Mouse (Mus musculus) induced T-regulatory cell, adult 2 months (primary cell): ENCODE measurements around the gene Dpy19l1.

Source experiments
- DNase-seq: peaks from one replicate; pipeline ENCODE4 v3.0.0-alpha.2; 2012; ENCODE audit warnings: low read depth

Gene Dpy19l1

GRCm38 (mm10) chr9:24470166-24470565 is 32.8 kb downstream of the Dpy19l1 start:
- DNase-seq, result no peak

- DNase-seq, result no peak
These were observed 35.8 kb downstream of the Dpy19l1 start for GRCm38 (mm10) chr9:24467186-24467585.

- no peak for DNase-seq
These were observed 36.3 kb downstream of the Dpy19l1 start for GRCm38 (mm10) chr9:24466649-24467048.

DNA sequence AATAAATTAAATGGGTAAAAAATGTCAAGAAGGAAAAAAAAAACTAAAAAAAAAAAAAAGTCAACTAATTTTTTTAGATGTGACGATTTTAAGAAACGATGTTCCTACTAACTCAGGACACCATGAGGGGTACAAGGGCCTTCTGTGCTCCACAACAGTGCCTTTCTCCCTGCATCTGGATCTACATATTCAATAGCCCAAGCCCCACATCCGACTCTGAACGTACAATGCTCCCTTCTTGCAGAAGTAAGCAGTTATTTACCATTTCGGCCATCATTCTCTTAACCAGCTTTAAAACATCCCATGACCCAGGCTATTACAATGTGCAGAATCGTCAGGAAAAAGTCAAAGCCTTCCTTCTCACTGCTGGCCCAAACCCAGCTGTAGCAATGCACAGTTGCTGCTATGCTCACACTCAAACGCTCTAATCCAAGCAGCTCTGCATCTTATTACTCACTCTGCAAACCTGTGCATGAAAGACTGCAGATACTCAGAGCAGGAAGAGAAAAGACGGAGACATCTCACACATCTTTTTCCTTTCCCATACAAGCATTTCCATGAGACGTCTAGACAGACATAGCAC is 41.5 kb downstream of the Dpy19l1 start:
- DNase-seq, result no peak

DNA sequence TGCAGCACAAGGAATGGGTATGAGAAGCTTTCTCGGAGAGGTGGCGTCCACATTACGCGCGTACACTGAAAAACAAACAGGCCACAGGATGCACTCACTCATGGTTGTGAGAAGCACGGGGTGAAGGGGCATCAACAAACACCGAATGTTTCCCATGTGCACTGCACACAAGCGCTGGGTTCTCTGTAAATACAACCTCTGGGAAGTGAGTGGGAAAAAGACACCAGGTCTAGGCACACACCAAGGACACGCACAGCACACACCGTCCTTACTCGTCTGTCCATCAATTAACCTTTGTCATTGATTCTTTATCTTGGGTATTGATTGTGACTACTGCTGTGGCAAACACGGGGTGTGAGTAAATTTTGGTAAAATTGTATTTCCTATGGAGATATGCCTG is 49.1 kb downstream of the Dpy19l1 start:
- no peak for DNase-seq

DNA sequence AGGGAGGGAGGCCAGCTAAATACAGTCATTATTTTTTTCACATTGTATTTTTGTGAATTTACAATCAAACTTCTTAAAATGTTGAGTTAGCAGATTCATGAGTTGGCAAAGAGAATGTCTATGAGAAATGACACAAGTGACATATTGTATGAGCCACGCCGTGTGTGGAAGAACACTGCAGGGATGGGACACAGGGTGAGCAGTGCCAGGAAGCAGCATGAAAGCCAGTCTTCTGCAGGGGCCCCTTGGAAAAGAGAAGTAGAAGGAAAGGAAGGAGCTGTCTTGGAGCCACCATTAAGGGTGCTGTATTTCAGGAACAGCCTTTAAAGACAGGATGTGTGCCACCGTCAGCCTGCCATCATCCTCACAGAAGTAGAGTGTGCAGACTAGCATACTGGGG is 52.0 kb downstream of the Dpy19l1 start:
- DNase-seq, result no peak

GRCm38 (mm10) chr9:24450524-24450923 is 52.4 kb downstream of the Dpy19l1 start:
- DNase-seq, result no peak

DNA sequence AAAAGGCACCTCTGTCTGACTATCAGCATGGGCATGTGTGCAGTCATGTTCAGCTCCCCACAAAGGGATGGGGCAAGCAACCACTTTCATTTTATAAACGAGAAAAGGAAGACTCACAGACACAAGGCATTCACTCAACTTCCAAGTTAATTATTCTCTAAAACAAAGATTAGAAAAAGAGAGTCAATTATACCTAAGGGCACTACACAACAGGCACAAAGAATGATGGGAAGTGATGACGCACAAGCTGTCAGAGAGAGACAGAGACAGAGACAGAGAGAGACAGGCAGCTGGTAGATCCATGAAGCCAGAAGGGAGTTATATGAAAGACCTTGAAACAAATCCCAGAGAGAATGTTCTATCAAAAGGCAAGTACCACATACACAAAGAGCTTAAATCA is 68.0 kb downstream of the Dpy19l1 start:
- no peak for DNase-seq

GRCm38 (mm10) chr9:24429721-24430120 is 73.2 kb downstream of the Dpy19l1 start:
- DNase-seq, result no peak

DNA sequence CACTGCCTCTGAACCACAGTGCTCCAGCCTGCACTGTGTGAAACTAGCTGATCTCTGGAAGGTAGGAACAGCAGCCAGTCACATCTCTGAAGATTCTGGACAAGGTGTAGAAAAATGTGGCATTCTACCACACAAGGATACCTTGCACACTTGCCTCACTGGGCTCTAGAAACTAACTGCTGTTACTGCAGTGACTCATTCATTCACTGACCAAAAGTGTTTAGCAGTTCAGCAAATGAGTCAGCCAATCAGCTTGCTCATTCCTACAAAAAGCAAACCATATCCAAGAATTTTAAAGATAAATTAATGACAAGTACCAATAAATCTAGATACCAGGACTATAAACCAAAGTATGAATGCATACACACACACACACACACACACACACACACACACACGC is 77.3 kb downstream of the Dpy19l1 start:
- DNase-seq, result no peak

- no peak for DNase-seq
These were observed 79.7 kb downstream of the Dpy19l1 start for GRCm38 (mm10) chr9:24423241-24423640.

DNA sequence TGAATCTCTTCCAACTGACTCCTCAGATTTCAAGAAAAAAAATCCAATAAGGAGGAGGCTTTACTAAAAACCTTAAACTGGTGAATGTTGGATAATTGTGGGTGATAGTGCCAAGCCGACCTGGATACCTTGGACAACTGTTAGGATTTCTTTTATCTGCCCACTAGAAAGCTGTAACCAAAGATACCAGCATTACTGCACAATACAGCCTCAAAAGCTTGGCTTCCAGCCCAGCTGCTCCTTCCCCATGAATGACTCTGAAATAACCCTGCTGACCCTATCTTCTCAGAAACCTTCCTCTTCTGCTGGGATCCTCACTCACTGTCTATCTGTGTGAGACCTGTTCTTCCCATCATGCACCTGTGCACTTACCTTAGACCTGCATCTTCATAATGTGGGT is 81.1 kb downstream of the Dpy19l1 start:
- DNase-seq, result no peak

- no peak for DNase-seq
These were observed 81.7 kb downstream of the Dpy19l1 start for GRCm38 (mm10) chr9:24421221-24421620.

- DNase-seq, result no peak
These were observed 82.8 kb downstream of the Dpy19l1 start for GRCm38 (mm10) chr9:24420144-24420543.

DNA sequence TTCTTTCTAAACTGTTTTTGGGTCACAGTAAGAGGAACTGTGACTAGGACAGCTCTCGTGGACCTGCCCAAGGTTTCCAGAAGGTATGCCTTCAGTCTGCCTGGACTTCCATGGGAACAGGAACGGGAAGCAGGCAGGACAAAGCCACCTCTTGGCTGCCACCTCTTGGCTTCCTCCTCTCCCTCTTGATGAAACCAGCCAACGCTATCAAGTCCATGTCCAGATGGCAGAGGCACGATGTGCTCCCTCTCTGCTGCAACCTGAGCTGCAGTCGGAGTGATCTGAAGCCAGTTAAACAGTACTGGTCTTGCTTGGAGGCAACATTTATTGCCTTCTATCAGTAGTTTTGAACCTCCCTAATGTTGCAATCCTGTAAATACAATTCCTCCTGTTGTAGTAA is 84.7 kb downstream of the Dpy19l1 start:
- DNase-seq, result no peak

DNA sequence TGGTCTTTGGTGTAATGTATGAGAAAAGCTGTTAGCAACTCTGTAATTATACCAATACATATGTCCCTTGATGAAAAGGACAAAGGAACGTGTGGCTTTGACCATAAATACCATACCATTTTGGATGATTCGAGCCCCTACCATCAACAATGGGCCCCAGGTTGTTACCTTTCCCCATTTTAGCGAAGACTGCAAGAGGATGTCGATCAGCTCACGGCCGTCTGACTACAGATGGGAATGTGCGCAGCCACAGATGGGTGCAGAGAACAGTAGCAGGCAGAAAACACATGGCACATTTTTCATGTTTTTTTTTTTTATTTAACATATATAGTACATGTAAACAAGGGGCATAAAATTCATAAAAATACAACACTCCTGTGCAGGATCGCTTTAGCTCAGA is 91.5 kb downstream of the Dpy19l1 start:
- no peak for DNase-seq

DNA sequence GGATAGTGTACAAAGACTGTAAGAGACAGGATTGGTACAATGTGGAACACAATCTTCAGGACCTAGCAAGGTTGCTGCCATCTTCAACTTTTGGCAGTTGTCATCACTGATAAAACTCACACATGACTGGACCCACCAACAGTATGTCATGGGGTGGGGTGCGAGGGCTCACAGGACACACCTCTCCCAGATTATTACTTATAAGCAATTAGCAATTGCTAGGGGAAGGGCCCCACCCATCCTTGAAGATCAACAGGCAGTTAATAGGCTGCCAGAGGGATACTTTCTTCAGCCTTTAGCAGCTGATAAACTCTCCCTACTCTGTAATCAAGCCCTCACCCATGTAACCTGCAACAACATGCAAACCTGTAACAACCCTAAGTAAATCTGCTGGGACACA is 92.5 kb downstream of the Dpy19l1 start:
- no peak for DNase-seq

DNA sequence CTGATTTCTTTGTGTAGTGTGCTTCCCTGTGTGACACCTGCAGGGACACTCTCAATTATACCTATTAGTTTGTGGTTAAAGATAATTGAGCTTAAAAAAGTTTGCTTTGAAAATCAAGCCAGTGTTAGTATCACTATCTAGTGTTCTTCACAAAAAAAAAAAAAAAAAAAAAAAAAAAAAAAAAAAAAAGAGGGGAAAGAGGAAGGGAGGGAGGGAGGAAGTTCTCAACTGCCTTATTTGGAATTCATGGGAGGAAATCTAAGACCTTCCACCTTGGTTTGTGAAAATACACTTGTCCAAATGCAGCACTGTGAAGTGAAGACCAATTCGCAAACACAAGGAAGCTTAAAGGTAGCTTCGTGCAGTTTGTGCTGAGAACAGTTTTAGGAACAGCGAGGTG is 94.9 kb downstream of the Dpy19l1 start:
- DNase-seq, result no peak

DNA sequence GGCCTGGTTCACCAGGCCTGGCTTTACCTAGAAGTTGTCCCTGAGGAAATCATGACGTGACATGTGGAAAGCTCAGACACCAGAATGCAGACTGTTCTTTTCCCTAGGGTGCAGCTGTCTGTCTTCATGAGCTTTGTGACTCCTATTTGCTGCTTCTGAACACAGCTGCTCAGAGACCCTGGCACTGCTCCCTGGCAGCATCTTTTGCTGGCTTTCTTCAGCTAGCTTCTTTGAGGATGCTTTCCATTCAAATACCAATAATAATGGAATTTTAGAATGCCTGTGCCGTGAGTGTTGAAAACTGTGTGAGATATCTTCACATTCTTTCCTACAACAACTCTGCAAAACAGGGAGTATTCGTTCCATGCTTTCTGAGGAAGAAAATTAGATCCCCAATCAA is 108.8 kb downstream of the Dpy19l1 start:
- no peak for DNase-seq

- no peak for DNase-seq
These were observed 112.1 kb downstream of the Dpy19l1 start for GRCm38 (mm10) chr9:24390807-24391370.

DNA sequence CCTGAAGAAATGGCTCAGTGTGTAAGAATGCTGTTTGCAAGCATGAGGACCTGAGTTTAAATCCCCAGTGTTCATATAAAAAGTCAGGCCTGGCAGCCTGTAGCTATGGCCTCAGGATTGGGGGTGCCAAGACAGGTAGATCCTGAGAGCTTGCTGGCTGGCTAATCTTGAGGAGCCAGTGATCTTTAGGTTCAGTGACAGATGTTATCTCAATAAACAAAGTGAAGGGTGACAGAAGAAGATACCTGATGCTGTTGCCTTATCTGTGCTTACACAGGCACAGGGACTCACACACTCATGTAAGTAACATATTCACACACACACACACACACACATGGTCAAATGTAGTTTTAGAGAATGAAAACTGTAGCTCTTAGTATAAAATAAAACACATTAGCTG is 115.7 kb downstream of the Dpy19l1 start:
- no peak for DNase-seq

DNA sequence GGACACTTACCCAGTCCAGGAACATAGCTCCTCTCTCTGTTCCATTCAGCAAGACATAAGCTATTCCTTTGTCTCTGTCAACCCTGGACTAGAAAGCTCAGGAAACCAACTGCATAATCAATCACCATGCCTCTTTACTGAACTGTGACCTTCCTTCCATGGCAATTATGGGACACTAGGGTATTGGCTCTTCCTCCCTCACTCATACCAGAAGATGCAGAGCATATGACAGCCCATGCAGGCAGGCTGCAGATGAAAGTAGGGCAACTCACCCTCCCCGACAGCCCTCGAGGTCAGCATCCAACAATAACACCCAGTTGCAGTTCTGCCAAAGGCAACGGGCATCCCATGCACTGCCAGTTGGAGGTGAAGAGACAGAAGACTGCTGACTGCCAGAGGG is 123.6 kb downstream of the Dpy19l1 start:
- DNase-seq, result no peak

DNA sequence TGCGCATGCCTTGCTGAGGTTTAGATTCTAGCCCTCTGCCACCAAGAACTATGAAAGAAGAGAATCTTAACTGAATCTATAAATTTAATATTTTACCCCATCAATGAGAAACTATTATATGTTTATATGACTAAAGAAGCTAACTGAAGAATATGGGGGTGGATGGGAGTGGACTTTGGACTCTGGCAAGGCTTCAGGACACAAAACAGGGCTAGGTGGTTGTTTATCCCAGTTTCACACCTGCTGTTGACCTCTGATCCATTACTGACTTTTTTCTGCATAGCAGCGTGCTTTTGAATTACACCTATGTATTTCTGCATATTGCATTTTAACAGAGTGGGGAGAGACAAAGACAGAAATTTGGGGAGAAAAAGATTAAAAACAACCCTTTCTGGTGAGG is 124.1 kb downstream of the Dpy19l1 start:
- DNase-seq, result no peak
